Mouse (Mus musculus) urinary bladder, adult 18-20 months (tissue): ENCODE data around the gene Serinc3.
A peak's percentile ranks its signal among the peaks of the same experiment; 100 is the strongest.
"Not testable (repeated sequence)": the region's sequence is repeated elsewhere in the genome, so short reads cannot be mapped to it uniquely, and the experiment has no call there.

Source experiments
- DNase-seq, 2 experiments: peaks; one replicate each; pipeline ENCODE4 v3.0.0; 2022; ENCODE audit warnings: low spot score in 2 of 2, mixed read lengths in 2 of 2

The Serinc3 gene

DNA sequence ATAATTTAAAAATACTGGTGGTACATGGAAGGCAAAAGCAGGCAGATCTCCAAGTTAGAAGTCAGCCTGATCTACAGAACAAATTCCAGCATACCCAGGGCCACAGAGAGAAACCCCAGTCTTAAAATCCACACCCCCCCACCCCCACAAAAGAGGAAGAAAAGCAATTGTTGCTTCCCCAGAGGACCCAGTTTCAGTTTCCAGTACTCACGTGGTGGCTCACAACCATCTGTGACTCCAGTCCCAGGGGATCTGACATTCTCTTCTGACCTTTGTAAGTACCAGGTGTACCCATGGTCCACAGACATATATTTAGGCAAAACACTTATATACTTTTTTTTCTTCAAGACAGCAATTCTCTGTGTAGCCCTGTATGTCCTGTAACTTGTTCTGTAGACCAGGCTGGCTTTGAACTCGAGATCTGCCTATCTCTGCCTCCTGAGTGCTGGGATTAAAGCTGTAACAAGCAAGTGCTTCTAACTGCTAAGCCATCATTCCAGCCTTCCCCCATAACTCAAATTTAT lies 17.8 kb upstream of the Serinc3 start:
- DNase-seq = no peak

DNA sequence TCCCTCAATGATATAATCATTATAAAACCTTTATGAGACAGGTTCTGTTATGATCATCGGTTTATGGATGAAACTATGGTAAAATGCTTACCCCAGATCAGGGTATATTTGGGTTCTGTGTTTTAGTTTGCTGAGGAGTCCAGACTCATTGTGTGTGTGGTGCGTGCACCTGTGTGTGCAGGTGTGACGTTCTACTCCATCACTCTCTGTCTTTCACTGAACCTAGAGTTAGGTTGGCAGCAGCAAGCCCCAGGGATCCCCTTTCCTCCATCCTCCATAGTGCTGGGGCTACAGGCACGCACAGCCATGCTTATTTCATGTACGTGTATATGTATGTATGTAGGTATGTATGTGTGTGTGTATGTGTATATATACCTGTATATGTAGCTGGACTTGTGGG lies 17.1 kb upstream of the Serinc3 start:
- DNase-seq = no peak

DNA sequence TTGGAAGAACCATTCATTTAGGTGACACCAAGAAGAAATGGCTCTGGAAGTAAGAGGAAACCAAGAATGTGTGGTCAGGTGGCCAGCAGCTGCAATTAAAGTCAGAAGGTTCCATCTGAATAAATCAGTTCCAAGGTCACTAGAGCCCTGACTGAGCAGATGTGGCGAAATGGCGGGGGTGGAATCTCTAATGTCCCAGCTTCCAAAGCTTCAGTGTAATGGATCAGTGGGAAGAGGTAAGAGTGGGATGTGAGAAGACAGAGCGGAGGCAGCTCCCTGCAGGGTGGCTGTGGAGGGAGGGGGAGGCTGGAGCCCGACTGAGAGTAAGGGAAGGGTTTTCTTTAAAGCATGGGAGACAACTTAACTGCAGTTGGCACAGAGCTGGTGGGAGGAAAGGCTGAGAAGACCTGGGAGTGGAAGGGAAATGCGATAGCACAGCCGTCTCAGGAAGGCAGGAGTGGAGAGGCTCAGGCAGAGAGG lies 16.5 kb upstream of the Serinc3 start:
- no peak for DNase-seq

DNA sequence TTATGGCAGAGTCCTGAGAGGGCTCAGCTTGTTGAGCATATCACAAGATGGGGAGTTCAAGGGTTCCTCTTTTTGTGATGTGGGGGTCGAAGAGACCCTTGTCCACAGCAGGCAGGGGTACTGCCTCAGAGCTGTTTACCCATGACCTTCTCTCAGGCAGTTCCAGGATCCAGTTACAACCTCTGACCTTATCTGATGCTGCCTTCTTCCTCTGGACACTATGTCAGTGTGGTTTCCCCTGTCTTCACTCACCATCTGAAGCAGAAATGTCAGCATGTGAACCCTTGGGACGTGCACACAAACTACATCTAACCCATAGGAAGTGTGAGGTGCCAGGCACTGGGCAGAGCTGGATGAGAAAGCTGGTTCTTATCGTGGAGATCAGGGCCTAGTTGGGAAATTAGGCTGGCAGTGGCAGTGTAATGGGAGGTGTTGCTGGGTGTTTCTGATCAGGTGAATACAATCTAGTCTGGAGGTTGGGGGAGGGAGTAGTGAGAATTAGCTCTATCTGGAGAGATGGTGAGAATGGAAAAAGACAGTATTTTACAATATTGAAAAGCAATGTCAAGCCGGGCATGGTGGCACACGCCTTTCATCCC lies 15.3 kb upstream of the Serinc3 start:
- no peak for DNase-seq

DNA sequence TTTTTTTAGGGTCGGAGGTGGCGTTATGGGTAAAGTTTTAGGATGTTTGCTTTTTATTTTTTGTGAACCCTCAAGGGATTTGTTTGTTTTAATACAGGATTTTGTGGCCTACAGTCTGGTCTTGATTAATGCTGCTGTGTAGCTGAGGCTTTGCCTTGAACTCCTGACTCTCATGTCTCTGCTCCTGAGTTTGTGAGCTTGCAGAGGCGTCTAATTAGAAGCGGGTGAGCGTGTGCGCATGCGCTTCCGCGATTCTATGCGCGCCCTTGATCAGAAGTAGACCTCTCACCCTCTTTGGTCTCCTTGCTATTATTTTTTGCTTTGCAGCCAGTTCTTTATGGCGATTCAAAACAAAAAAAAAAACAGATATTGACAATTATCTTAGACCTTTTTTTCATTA lies 14.5 kb upstream of the Serinc3 start:
- no peak for DNase-seq

DNA sequence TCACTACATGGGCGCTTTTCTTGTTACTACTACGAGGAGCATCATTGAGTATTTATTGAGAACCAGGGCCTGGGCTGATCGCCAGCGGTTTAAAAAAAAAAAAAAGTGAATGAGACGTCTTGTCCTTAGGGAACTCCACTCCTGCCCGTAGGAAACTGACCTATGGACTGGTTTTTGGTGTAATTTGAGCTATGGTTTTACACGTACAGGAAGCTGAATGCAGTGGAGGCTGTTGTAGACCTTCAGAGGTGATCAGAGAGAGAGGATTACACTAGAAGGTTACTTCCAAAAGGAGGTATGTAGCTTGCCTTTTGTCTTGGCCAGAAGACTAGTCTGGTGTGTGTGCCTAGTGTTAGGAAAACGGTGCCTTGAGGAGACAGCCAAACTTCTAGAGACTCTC lies 14.0 kb upstream of the Serinc3 start:
- DNase-seq = no peak

DNA sequence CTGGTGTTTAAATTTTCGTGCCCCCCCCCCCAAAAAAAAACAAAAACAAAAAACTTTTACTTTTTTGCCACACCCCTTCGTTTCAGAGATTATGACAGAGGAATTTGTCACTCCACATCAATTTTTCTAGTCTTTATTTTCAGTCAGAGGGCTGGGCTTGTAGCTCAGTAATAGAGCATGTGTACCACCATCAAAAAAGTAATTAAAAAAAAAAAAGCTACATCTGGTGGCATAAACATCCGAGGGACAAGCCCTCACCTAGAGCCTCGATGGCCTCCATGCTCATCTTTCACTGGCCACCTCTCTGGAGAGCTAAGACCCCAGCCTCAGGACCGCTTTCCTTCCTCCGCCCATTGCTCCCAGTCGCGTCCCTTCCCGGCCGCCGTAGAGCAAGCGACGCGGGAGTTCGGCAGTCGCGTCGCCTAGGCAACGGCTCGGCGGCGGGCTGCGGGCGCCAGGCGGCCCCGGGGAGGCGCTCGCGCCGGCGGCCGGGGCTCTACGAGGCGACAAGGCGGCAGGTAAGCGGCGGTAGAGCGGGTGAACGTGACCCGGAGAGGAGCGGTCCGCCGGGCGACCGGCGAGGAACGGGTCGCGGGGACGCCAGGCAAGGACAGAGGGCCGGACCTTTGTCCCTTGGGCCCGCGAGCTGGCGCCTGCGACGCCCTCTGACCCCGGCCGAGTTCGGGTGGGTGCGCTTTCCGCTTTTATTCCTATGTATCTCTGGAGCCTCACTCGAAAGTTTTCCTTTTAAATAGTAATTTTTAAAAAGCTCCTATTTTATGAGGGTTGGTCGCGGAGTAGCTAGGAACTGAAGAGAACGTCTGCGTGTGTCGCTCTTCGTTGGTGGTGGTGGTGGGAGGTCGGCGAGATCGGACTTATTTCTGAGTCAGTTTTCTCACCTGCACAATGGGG lies 13.3 kb upstream of the Serinc3 start, which contains the start of gene Pkig:
Gene Pkig, plus strand, starts transcription at position 412 of the 912 bp plus-strand sequence.
- peak; percentile 71 to 81 for DNase-seq

DNA sequence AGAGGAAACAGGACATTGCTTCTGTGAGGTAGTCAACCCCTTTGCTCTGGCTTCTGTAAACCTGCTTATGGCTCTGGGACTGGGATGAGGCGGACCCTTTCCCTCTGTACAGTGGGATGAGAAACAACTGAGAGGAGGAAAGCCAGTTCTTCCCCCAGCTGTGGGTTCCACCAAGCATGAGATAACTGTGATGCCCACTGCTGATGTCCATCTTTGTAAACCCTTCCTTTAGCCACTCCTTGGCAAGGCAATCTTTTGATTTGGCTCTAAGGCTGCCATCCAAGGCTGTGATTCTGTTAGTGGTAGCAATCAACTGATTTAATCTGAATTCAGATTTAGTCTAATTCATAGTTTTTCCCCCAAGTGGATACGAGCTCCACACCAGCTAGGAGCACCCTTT lies 12.6 kb upstream of the Serinc3 start:
- no peak for DNase-seq

DNA sequence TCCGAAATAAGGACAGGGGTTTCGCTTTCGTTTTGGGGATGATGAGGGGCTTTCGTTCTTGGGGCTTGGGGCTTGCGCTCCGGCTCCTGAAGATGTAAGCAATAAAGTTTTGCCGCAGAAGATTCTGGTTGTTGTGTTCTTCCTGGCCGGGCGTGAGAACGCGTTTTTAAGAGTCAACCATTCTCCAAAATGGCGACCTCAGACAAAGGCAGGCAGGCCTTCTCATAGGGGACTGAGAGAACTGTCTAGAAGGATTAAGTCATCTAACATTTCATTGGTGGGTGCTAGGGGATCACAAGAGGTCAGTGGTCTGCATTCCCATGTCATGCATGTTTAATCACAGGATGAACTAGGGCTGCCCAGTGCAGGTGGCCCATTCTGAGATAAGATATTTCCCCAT lies 10.8 kb upstream of the Serinc3 start:
- DNase-seq = not testable (repeated sequence)

DNA sequence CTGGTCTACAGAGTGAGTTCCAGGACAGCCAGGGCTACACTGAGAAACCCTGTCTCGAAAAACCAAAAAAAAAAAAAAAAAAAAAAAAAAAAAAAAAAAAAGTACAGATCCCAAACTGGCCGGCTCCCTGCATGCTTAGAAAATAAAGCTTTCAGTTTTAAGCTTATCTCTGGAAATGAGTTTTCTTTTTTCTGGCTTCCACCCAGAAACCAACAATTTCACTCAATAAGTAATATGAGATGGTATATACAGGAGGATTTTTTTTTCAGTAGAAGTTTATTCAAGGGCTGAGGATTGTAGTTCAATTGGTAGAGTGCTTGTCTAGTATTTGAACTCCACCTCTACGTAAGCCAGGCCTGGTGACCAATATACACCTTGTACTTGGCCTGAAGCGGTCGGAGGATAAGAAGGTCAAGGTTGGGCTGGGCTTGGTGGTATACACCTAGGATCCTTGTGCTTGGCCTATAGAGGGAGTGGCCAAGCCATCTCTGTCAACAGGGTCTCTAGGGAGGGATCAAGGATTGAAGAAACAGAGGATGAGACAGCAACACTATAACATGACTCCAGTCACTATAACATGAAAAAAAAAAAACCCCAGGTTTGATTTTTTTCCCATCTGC lies 1.6 kb upstream of the Serinc3 start:
- no peak for DNase-seq

DNA sequence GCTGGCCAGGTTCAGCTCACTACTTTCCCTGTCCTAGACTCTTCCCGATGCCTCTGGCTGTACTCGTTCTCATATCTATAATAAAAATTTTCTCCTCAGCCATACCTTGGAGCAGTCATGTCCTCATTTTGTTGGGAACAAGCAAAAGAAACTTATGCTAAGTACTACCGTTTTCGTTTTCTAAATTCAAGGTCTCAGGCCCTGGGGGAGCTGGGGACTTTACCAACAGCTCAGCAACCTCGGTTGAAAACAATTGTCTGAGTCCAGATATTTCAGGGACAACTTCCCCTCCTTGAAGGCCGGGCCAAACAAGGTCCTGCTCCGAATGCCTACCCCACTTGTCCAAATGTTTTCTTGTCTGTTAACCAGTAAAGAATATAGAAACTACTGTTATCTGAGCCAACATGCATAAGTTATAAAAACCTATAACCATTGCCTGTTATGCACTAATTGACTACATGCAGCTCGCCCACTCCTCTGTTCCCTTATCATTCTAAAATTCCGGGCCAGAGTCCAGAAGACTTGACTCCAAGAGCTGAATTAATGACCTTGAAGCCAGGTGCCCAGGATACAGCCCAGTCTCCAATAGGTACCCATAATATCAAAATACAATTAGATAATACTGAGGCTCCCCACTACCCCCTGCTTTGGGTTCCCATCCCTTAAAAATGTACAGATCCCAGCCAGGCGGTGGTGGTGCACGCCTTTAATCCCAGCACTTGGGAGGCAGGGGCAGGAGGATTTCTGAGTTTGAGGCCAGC lies 949 bp upstream of the Serinc3 start:
- no peak for DNase-seq

DNA sequence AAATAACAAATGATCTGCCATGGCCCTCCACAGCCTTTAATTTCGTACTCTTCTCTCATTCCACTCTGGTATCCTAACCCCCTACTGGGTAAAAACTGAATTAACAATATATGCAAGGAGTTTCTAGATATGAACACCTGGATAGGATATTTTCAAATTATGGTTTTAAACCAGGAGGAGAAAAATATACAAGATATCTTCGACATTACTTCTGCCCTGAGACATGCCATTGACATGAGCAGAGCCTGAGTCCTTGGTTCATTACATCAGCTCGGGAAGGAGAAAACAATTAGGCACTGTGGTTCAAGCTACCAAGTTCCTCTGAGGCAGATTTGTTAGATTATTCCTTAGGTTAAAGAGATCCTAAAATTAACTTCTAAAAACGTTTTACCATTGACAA lies 884 bp downstream of the Serinc3 start:
- DNase-seq = no peak

DNA sequence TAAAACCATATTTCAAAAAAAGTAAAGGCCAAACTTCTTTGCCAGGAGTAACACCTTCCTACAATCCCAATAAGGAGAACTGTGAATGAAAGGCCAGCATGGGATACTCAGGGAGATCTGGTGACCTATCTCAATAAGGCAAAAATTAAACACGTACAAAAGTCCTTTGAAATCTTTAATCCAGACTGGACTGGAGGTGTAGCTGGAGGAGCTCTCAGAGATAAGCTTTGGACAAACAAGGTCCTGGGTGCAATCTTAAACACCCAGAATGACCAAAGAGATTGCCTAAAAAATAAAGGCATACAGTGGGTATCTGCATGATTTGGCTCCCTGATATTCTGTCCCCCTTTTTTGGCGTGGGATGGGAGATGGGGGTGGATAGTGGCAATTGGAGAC lies 1.4 kb downstream of the Serinc3 start:
- no peak for DNase-seq

DNA sequence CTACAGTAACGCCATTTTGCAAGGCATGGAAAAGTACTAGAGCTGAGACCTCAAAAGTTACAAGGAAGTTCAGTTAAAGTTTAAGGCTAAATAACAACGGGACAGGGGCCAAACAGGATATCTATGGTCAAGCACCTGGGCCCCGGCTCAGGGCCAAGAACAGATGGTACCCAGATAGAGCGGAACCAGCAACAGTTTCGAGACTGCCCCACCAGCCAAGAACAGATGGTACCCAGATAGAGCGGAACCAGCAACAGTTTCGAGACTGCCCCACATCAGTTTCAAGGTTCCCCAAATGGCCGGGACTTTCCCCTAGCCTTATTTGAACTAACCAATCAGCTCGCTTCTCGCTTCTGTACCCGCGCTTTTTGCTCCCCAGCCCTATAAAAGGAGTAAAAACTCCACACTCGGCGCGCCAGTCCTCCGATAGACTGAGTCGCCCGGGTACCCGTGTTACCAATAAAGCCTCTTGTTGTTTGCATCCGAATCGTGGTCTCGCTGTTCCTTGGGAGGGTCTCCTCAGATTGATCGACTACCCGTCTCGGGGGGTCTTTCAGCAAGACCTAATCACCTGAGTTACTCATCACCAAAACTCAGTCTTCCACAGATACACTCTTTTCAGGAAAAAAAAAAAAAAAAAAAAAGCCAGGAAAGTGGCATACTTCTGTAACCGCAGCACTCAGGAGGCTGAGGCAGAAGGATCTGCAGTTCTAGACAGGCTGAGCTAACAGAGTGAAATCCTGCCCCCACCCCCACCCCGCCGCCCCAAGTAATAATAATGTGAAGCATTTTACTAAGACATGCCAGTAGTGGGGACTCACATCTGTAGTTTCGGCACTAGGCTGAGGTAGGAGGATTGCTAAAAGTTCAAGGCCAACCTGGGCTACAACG lies 2.0 kb downstream of the Serinc3 start:
- peak in 1 of 2 experiments; percentile 28 for DNase-seq

DNA sequence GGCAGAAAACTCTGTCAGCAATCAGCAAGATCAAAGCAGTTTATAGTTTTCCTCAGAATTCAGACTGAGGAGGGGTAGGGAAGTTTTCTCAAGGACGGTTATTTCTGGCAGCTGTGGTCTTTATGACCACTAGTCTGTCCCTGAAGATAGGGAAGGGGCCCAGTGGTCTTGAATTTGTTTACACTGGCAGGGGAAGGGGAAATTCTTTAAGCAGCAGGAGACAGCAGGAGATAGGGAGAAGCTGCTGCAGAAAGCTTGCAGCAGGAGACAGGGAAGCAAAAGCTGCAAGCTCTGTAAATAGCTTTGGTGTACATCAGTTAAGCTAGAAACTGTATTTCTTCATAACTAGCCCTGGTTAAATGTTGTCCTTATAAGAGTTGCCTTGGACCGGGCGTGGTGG lies 3.2 kb downstream of the Serinc3 start:
- DNase-seq = no peak

DNA sequence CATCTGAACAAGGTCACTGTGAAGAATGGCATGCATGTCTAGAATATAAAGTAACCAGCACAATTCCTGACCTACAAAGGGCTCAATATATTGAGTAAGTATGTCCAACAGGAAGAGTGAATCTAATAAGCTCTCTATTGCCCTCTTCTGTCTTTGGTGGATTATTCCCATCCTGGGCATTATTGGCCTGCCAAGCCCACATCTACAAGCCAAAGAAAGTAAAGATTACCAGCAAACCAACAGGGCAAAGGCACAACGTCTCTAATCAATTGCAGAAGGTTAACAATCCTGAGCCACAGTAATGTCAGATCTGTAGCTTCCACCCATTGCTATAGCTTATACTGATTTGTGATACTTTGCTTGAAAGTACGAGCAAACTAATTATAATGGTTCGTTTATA lies 4.4 kb downstream of the Serinc3 start:
- no peak for DNase-seq

DNA sequence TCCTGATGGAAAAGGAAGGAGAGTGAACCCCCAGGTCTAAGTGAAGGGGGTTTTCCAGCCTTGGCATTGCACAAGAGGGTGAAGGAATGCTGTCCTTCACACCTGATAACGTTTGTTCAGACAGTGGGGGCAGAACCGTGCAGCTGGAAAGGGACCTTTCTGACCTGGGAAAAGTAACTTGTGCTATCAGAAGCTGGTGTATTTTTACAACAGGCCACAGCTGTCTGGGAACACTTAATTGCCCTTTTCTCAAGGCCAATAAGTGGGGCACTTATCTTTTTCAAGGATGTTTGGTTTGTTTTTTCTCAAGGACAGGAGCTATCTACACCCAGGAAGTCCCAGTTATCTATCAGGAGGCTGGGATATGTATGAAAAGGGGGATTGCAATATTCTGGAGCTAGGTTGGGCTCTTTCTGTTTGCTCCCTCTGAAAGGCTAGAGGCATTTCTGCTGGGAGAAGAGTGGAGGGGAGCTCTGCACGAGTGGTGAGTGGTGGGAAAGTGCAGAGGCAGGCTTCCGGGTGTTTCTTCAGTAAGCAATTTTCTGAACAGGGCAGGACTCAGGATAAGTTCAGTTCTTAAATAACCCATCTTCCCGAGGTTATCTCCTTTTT lies 7.2 kb downstream of the Serinc3 start:
- DNase-seq = no peak

DNA sequence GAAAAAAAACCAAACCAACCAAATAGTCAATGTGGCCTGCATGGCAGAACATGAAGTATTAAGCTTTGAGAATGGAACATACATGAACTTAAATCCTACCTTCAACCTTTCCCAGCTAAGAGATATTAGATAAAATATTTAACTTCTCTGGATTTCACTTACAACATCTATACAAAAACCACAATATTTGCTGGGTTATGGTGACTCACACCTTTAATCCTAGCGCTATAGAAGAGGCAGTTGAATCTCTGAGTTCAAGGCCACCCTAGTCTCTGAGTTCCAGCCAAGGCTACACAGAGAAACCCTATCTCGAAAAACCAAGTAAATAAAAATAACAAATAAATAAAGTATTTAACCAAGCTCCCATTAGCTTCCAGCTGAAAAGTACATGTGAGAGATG lies 8.9 kb downstream of the Serinc3 start:
- no peak for DNase-seq

DNA sequence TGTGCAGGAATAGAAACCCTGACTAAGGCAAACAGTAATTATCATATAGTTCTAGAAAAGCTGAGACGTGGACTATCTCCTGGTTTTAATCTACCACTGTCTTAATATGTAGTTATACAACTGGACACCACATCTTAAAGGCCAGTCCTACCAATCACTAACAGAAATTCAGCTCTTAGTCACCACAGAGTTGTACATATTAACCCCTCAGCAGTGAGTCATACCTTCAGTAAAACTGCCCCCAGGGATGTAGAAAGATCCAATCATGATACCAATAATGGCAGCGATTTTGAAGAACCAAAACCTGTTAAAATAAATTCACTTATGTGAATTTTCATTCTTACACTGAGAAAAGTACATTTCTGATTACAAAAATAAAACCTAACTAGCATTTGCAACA lies 10.7 kb downstream of the Serinc3 start:
- no peak for DNase-seq

DNA sequence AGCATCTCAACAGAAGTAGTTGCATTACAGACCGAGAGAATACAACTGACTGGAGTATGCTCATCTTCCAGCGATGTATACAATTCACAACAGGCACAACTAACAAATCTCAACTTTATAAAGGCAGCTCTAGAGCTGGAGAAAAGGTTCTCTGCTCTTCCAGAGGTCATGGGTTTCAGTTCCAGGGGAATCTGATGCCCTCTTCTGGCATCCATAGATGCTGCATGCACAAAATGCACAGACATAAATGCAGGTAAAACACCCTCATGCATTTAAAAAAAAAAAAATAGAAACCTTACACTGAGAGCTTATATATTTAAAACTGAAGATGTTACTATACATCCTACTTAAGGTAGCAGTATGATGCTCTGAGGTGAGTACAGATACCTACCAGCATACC lies 13.2 kb downstream of the Serinc3 start:
- no peak for DNase-seq
